Mouse (Mus musculus): ENCODE data around the gene Helt.

DNA sequence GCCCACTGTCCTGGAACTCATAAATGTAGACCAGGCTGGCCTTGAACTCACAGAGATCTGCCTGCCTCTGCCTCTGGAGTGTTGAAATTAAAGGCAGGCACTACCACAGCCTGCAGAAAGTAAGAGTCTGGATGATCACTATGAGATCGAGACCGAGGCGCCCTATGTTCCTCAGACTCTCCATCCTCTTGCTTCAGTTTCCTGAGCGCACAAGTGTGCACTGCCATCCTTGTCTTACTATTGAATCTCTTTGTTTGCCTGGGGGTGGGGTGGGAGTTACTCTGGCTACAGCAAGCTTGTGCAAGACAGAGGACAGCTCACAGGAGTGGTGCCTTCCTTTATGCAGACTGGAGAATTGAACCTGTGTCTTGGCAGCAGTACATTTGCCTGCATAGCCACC is 27.9 kb upstream of the Helt start:
- TF ChIP-seq TCF12 (IDR thresholded peaks at IDR 0.05; ENCODE audit: low read depth, low read length) (no peak), CTCF (conservative IDR thresholded peaks at IDR 0.05 in 1 of 2, IDR thresholded peaks at IDR 0.05 in 1 of 2; ENCODE audit: low read depth in 2 of 2, low read length in 2 of 2) (no peak), IRF4 (IDR thresholded peaks at IDR 0.05; ENCODE audit: low read depth, low read length) (no peak), EP300 (IDR thresholded peaks at IDR 0.05; ENCODE audit: low read length) (no peak), BHLHE40 (IDR thresholded peaks at IDR 0.05; ENCODE audit: low read depth, low read length) (no peak), POLR2A (IDR thresholded peaks at IDR 0.05; ENCODE audit: low read depth, low read length) (no peak), MAFK (IDR thresholded peaks at IDR 0.05; ENCODE audit: insufficient replicate concordance, low read length) (no peak), HCFC1 (IDR thresholded peaks at IDR 0.05; ENCODE audit: low read depth, low read length) (no peak), NRF1 (IDR thresholded peaks at IDR 0.05; ENCODE audit: low read depth, low read length) (no peak), RAD21 (IDR thresholded peaks at IDR 0.05; ENCODE audit: low read depth, low read length) (no peak), ZMIZ1 (IDR thresholded peaks at IDR 0.05; ENCODE audit: low read depth, low read length) (no peak), ZKSCAN1 (IDR thresholded peaks at IDR 0.05; ENCODE audit: borderline replicate concordance, low read depth, low read length) (no peak)

Data from CH12.LX (cell line).